Mouse (Mus musculus) embryo, embryonic 9.5 days (tissue): ENCODE data around the gene Car11.

Source experiments
- DNase-seq: peaks from one replicate; pipeline ENCODE4 v3.0.0-alpha.2; 2017; ENCODE audit errors: extremely low spot score

The Car11 gene

DNA sequence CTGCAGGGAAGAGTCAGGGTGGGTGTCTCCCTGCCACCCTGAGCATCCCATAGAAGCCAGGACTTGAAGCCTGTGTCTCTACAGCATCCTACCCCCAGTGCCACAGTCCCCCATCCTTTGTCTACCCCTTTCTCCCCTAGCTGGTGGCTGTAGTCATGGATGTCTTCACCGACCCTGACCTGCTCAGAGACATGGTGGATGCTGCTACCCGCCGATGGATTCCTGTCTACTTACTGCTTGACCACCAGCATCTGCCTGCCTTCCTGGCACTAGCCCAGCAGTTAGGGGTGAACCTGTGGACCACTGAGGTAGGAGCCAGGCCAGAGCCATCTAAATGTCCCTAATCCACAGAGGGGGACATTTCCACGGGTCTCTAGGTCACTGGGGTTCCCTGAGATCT, 23.7 kb downstream of the Car11 start:
- DNase-seq = no peak

DNA sequence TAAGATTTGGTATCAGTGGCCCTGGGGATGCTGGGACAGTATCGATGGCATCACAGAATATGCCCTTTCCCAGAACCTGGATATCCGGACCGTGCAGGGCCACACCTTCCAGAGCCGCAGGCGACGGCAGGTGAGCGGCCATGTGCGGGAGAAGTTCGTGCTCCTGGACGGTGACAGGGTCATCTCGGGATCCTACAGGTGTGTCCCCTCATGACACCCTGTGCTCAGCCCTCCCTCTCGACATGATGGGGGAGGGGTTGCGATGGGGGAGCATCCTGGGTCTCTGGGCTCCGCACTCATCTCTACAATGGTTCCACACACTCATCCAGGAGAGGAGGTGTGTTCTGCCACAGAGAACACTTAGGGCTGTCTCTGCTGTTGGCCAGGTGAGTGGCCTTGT, 24.1 kb downstream of the Car11 start:
- no peak for DNase-seq

- no peak for DNase-seq
Measured at GRCm38 (mm10) chr7:45725151-45725550, 25.5 kb downstream of the Car11 start.

- no peak for DNase-seq
Measured at GRCm38 (mm10) chr7:45725713-45726112, 26.1 kb downstream of the Car11 start, which contains the start of gene Spaca4. TSS of gene Spaca4 (minus strand) at chr7:45725813.

GRCm38 (mm10) chr7:45726419-45726818, 26.8 kb downstream of the Car11 start:
- no peak for DNase-seq

DNA sequence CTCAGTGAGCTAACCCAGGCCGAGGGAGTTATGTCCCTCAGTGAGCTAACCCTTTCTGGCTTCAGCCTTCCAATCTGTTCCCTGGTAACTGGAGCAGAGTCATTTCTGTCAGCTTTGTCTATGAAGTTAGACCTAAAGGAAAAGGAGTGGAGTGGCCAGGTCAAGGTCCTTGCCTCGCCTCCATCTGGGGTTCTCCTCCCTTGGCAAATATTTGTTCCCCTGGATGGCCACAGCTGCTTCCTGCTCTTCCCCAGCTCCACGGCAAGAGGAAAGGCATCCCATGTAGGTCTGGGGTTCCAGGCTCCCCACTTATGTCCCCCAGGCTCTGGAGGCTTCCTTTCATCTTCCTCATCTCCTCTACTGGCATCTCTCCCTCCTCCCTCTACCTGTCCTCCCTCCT, 28.0 kb downstream of the Car11 start:
- DNase-seq = no peak

GRCm38 (mm10) chr7:45730727-45731431, 31.2 kb downstream of the Car11 start:
- peak; percentile 78 for DNase-seq

DNA sequence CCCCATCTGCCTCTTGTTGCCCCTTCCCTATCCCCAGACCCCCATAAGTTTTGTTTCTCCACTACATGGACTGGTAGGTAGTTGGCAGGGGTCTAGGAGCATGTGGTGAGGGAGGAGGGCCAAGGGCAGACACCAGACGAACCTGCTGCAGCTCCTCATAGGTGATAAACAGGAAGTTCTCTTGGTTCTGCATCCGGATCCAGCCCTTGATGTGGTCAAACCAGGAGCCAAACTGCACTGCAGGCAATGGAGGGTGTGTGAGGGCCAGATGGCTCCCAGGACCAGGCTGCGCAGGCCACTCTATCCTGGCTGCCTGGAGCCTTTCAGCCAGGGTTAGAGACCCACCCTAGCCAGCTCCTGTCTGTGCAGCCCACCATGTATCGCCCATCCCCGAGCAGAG, 33.8 kb downstream of the Car11 start:
- no peak for DNase-seq

- DNase-seq = peak; percentile 71
Measured at GRCm38 (mm10) chr7:45739162-45739763, 39.6 kb downstream of the Car11 start.

- DNase-seq = no peak
Measured at GRCm38 (mm10) chr7:45739820-45740219, 40.2 kb downstream of the Car11 start.

GRCm38 (mm10) chr7:45741308-45741707, 41.7 kb downstream of the Car11 start:
- DNase-seq = no peak

DNA sequence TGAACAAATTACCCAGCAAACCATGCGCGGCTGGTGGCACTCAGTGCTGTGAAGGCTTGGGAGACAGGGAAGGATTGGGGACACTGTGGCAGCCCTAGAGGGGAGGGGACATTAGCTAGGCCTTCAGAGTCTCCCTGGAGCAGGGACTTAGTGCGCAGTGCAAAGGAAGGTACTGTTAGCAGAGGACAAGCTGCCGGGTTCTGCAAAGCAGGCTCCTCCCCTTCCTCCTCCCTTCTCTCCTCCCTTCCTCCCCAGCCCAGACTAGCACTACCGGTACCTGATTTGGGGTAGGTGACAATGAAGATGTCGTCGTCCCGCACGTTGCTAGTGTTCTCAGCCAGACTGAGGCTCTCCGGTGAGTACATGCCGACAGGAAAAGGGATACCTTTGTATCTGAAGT, 42.1 kb downstream of the Car11 start:
- DNase-seq = no peak

GRCm38 (mm10) chr7:45742338-45742737, 42.7 kb downstream of the Car11 start:
- no peak for DNase-seq

DNA sequence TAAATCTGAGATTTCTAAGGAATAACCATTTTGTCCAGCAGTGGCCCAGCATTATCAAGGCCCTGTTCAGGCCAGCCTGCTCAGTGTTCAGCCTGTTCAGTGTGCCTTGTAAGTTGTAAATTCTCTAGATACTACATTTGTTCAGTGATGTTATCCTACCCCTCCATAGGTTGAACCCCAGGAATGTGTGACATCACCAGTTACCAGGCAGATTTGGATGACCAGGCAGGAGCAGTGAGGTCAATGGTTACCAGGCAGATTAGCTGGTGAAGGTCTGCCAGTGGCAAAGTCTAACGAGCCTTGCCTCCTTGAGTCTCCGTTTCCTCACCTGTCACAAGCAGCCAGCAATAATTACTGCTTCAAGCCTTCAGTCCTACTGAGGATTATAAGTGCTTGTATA, 44.7 kb downstream of the Car11 start:
- peak; percentile 66 for DNase-seq

DNA sequence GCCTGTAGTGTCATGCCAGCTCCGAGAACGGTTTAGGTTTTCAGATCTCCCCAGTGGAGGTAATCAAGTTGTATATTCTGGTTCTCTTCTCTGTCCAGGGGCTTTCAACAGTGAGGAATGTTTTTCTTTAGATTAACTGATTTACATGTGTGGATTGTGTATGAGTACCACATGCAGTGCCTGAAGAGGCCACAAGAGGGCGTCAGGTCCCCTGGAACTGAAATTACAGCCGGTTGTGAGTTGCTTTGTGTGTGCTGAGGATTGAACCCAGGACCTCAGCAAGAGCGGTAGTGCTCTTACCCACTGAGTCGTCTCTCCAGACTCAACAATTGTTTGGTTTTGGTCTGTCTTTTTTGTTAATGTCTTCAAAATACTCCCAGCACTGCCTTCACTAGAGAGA, 46.9 kb downstream of the Car11 start:
- DNase-seq = no peak

DNA sequence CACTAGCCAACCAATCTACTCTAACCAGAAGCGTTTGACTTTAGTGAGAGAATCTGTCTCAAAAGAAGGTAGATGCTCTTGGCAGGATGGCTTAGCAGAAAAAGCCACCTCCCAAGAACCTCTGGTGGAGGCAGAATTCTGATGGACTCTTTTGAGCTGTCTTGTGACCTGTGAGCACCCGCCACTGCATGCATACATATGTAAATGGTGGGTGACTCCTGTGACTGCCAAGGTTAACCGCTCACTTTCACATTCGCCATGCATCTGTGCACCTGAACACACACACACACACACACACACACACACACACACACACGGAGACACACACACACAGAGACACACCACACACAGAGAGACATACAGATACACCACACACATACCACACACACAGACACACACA, 47.8 kb downstream of the Car11 start:
- no peak for DNase-seq

DNA sequence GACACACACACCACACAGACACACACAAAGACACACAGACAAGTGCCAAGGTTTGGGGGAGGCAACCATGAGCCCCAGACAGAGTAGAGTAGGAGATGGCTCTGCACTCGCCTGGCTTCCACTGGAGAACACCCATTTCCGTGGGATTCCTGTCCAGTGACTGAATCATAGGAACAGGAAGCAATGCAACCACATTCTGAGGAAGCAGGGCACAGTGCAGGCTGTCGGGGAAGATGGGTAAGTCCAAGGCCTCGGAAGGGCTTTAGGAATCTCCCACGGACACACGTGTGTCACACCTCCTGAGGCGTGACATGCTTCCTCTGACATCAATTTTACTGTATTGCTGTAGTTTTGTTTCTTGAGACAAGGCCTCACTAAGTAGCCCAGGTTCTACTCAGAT, 48.5 kb downstream of the Car11 start:
- DNase-seq = no peak

- DNase-seq = no peak
Measured at GRCm38 (mm10) chr7:45749401-45749800, 49.8 kb downstream of the Car11 start.

- no peak for DNase-seq
Measured at GRCm38 (mm10) chr7:45750162-45750561, 50.5 kb downstream of the Car11 start.
